Mouse (Mus musculus): ENCODE data around the gene Eif2b5. TPM values are rescaled to one million over a fixed set of nuclear protein-coding genes. Genes with fewer than 3 reads are reported as not detected.
"Not testable (repeated sequence)": the region's sequence is repeated elsewhere in the genome, so short reads cannot be mapped to it uniquely, and the experiment has no call there.

Gene Eif2b5
- polyA plus RNA-seq, 1 experiment from 2014 or later = 46.9 TPM

GRCm38 (mm10) chr16:20477270-20477669 lies 21.3 kb upstream of the Eif2b5 start:
- Histone ChIP-seq H3K27me3 (replicated peaks; ENCODE audit: insufficient read depth, low read length) (no peaks in the 10 kb centered on the region), H3K4me1 (ENCODE audit: insufficient read depth, low read depth, low read length) (no peaks in the 10 kb centered on the region), H3K4me2 (replicated peaks; ENCODE audit: low read depth, low read length) (no peak overlapping the region), H3K9me3 (ENCODE audit: low read length) (no peaks in the 10 kb centered on the region), H3K9ac (replicated peaks; ENCODE audit: low read depth) (no peak overlapping the region), H3K4me3 (ENCODE audit: low read depth, low read length) (no peak overlapping the region), H3K36me3 (ENCODE audit: insufficient read depth, low read length) (no peaks in the 10 kb centered on the region), H3K27ac (ENCODE audit: low read length) (peak overlapping the region; percentile 57)
- ATAC-seq = peak; percentile 20
- TF ChIP-seq CTCF (IDR thresholded peaks at IDR 0.05) = no peak
- peak; percentile 4; the same call in 1 of the 2 replicates for TF ChIP-seq EP300 (IDR thresholded peaks at IDR 0.05)
- 27% methylated on average over 2 of the region's 3 CpGs for WGBS
- DNase-seq (ENCODE audit: low spot score) = no peak

DNA sequence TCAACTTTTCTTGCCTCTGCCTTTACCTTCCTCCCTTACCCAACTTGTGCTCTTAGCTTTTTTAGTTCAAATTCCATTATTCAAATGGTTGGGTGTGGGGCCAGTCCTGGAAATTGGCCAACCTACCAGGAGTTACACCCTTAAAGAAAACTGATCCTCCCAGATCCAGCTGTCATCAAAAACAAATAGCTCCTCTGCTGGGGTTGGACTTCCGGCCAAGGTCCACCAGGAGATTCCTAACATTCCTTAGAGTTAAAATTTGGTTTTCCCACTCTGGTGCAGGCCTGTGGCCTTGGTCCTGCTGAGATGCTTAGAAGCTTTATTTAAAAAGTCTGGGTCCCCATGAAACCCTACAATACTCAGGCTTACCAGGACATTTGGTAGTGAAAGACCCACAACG lies 20.1 kb upstream of the Eif2b5 start:
- no peak overlapping the region for H3K4me2 ChIP-seq (replicated peaks; ENCODE audit: low read depth, low read length)
- DNase-seq (ENCODE audit: low spot score) = no peak
- 41% methylated on average over 2 of the region's 2 CpGs for WGBS
- no peak overlapping the region for H3K9ac ChIP-seq (replicated peaks; ENCODE audit: low read depth)
- no peak overlapping the region for H3K27ac ChIP-seq (ENCODE audit: low read length)
- ATAC-seq = no peak
- H3K9me3 ChIP-seq (ENCODE audit: low read length) = no peaks in the 10 kb centered on the region
- H3K4me1 ChIP-seq (ENCODE audit: insufficient read depth, low read depth, low read length) = no peaks in the 10 kb centered on the region
- no peaks in the 10 kb centered on the region for H3K36me3 ChIP-seq (ENCODE audit: insufficient read depth, low read length)
- no peaks in the 10 kb centered on the region for H3K27me3 ChIP-seq (replicated peaks; ENCODE audit: insufficient read depth, low read length)
- TF ChIP-seq EP300 (IDR thresholded peaks at IDR 0.05) = no peak
- TF ChIP-seq CTCF (IDR thresholded peaks at IDR 0.05) = no peak
- H3K4me3 ChIP-seq (ENCODE audit: low read depth, low read length) = no peak overlapping the region

GRCm38 (mm10) chr16:20479026-20479760 lies 19.4 kb upstream of the Eif2b5 start:
- WGBS = 78% methylated on average over 12 of the region's 12 CpGs
- not testable (repeated sequence) for H3K4me2 ChIP-seq (replicated peaks; ENCODE audit: low read depth, low read length); H3K4me3 ChIP-seq (ENCODE audit: low read depth, low read length); H3K27me3 ChIP-seq (replicated peaks; ENCODE audit: insufficient read depth, low read length); H3K27ac ChIP-seq (ENCODE audit: low read length); H3K4me1 ChIP-seq (ENCODE audit: insufficient read depth, low read depth, low read length); H3K9ac ChIP-seq (replicated peaks; ENCODE audit: low read depth); H3K9me3 ChIP-seq (ENCODE audit: low read length); H3K36me3 ChIP-seq (ENCODE audit: insufficient read depth, low read length); ATAC-seq
- DNase-seq (ENCODE audit: low spot score) = peak; percentile 31

- peak; percentile 53 for DNase-seq (ENCODE audit: low spot score)
- no peak for ATAC-seq
- Histone ChIP-seq H3K27ac (ENCODE audit: low read length) (no peak overlapping the region), H3K36me3 (ENCODE audit: insufficient read depth, low read length) (no peaks in the 10 kb centered on the region), H3K27me3 (replicated peaks; ENCODE audit: insufficient read depth, low read length) (no peaks in the 10 kb centered on the region), H3K9me3 (ENCODE audit: low read length) (no peaks in the 10 kb centered on the region), H3K4me1 (ENCODE audit: insufficient read depth, low read depth, low read length) (no peaks in the 10 kb centered on the region), H3K4me2 (replicated peaks; ENCODE audit: low read depth, low read length) (no peak overlapping the region), H3K4me3 (ENCODE audit: low read depth, low read length) (no peak overlapping the region), H3K9ac (replicated peaks; ENCODE audit: low read depth) (no peak overlapping the region)
- WGBS = 34% methylated on average over 3 of the region's 3 CpGs
- TF ChIP-seq CTCF (IDR thresholded peaks at IDR 0.05) = peak; percentile 72
- no peak for TF ChIP-seq EP300 (IDR thresholded peaks at IDR 0.05)
Observed at GRCm38 (mm10) chr16:20480115-20480514, 18.5 kb upstream of the Eif2b5 start.

GRCm38 (mm10) chr16:20481746-20482145 lies 16.9 kb upstream of the Eif2b5 start:
- DNase-seq (ENCODE audit: low spot score) (no peak), ATAC-seq (no peak)
- Histone ChIP-seq H3K4me1 (ENCODE audit: insufficient read depth, low read depth, low read length) (no peaks in the 10 kb centered on the region), H3K4me3 (ENCODE audit: low read depth, low read length) (no peak overlapping the region), H3K9ac (replicated peaks; ENCODE audit: low read depth) (no peak overlapping the region), H3K27me3 (replicated peaks; ENCODE audit: insufficient read depth, low read length) (no peaks in the 10 kb centered on the region), H3K4me2 (replicated peaks; ENCODE audit: low read depth, low read length) (no peak overlapping the region), H3K27ac (ENCODE audit: low read length) (no peak overlapping the region), H3K9me3 (ENCODE audit: low read length) (no peaks in the 10 kb centered on the region), H3K36me3 (ENCODE audit: insufficient read depth, low read length) (no peaks in the 10 kb centered on the region)
- 71% methylated on average over 2 of the region's 2 CpGs for WGBS
- TF ChIP-seq CTCF (IDR thresholded peaks at IDR 0.05) (no peak), EP300 (IDR thresholded peaks at IDR 0.05) (no peak)

DNA sequence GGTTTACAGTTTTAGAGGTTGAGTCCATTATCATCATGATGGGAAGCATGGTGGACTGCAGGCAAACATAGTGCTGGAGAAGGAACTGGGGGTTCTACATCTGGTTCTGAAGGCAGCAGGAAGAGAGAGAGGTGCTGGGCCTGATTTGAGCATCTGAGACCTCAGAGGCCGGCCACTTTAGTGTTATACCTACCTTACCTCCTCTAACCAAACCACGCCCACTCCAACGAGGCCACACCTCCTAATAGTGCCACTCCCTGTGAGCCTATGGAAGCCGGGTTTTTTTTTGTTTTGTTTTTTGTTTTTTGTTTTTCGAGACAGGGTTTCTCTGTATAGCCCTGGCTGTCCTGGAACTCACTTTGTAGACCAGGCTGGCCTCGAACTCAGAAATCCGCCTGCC lies 14.9 kb upstream of the Eif2b5 start:
- H3K9me3 ChIP-seq (ENCODE audit: low read length); ATAC-seq; DNase-seq (ENCODE audit: low spot score); H3K9ac ChIP-seq (replicated peaks; ENCODE audit: low read depth); H3K27ac ChIP-seq (ENCODE audit: low read length); H3K27me3 ChIP-seq (replicated peaks; ENCODE audit: insufficient read depth, low read length); H3K4me2 ChIP-seq (replicated peaks; ENCODE audit: low read depth, low read length); H3K4me3 ChIP-seq (ENCODE audit: low read depth, low read length); H3K4me1 ChIP-seq (ENCODE audit: insufficient read depth, low read depth, low read length); H3K36me3 ChIP-seq (ENCODE audit: insufficient read depth, low read length): not testable (repeated sequence)
- 83% methylated on average over 6 of the region's 7 CpGs for WGBS

DNA sequence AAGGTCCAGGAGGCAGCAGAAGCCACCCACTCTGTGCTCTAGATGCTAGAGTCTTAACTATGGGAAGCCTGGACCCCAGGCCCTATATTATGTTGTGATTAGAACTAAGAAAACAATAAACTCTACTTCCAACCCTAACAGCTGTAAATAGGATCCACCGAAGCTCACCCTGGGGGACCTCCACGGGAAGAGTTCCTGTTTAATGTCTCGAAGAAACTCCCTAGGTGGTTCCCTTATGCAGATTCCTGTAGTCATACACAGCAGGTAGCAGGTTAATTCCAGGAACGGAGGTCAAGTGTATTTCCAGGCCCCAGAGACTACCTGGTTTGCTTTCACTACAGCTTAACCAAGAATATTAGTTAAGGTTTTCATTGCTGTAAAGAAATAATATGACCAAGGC lies 13.6 kb upstream of the Eif2b5 start:
- DNase-seq (ENCODE audit: low spot score) (no peak), ATAC-seq (no peak)
- TF ChIP-seq CTCF (IDR thresholded peaks at IDR 0.05) (no peak), EP300 (IDR thresholded peaks at IDR 0.05) (no peak)
- Histone ChIP-seq H3K9ac (replicated peaks; ENCODE audit: low read depth) (no peak overlapping the region), H3K27me3 (replicated peaks; ENCODE audit: insufficient read depth, low read length) (no peaks in the 10 kb centered on the region), H3K4me1 (ENCODE audit: insufficient read depth, low read depth, low read length) (no peaks in the 10 kb centered on the region), H3K4me3 (ENCODE audit: low read depth, low read length) (no peak overlapping the region), H3K9me3 (ENCODE audit: low read length) (no peaks in the 10 kb centered on the region), H3K27ac (ENCODE audit: low read length) (no peak overlapping the region), H3K4me2 (replicated peaks; ENCODE audit: low read depth, low read length) (no peak overlapping the region), H3K36me3 (ENCODE audit: insufficient read depth, low read length) (no peaks in the 10 kb centered on the region)
- 35% methylated on average over 4 of the region's 4 CpGs for WGBS

All from lung, postnatal 0 days (tissue).